Mouse (Mus musculus): Measurements from ENCODE around the gene Banf2. TPM values are rescaled to one million over a fixed set of nuclear protein-coding genes. Genes with fewer than 3 reads are reported as not detected.

Gene Banf2
- polyA plus RNA-seq, 1 experiment from 2014 or later, result not detected

- Histone ChIP-seq H3K27ac (replicated peaks; ENCODE audit: low read depth, low read length) (no peak overlapping the region), H3K9me3 (ENCODE audit: control insufficient read depth, low read length) (no peaks in the 10 kb centered on the region), H3K4me1 (ENCODE audit: control insufficient read depth, insufficient read depth, low read length) (no peaks in the 10 kb centered on the region), H3K4me2 (ENCODE audit: low read length) (no peak overlapping the region), H3K27me3 (ENCODE audit: control insufficient read depth, insufficient read depth, low read length) (no peaks in the 10 kb centered on the region), H3K36me3 (ENCODE audit: control insufficient read depth, insufficient read depth, low read length) (no peaks in the 10 kb centered on the region), H3K9ac (replicated peaks; ENCODE audit: low read length) (no peak overlapping the region), H3K4me3 (replicated peaks; ENCODE audit: low read depth, low read length) (no peak overlapping the region)
- no peak for DNase-seq
- 96% methylated on average over 16 of the region's 16 CpGs for WGBS
- no peak for ATAC-seq (ENCODE audit: low FRiP score, low TSS enrichment)
Observed at GRCm38 (mm10) chr2:144122068-144122467, 89.2 kb downstream of the Banf2 start.

Other genes starting within 250 kb of the Banf2 start
- 1.3 and 1.8 TPM in 2 replicates for gene Bfsp1, start 169.9 kb upstream of the Banf2 start, polyA plus RNA-seq (2014; fragmentation: Nextera tagmentation; extraction: Ambion mirVana)
- 418 and 479 TPM in 2 replicates for gene Dstn, start 117.7 kb upstream of the Banf2 start, polyA plus RNA-seq (2014; fragmentation: Nextera tagmentation; extraction: Ambion mirVana)
- 21.3 and 25.5 TPM in 2 replicates for gene Rrbp1, start 21.8 kb upstream of the Banf2 start, polyA plus RNA-seq (2014; fragmentation: Nextera tagmentation; extraction: Ambion mirVana)
- 7.6 and 11.1 TPM in 2 replicates for gene Mgme1, start 237.6 kb downstream of the Banf2 start, polyA plus RNA-seq (2014; fragmentation: Nextera tagmentation; extraction: Ambion mirVana)
- gene Snx5, start 237.8 kb downstream of the Banf2 start, polyA plus RNA-seq (2014; fragmentation: Nextera tagmentation; extraction: Ambion mirVana), result 55.6 and 69.3 TPM in 2 replicates